Mouse (Mus musculus) right cerebral cortex, postnatal 10 days (tissue): ENCODE measurements around the gene Cel.

Source experiments
- DNase-seq, 2 experiments: peaks; one replicate each; pipeline ENCODE4 v3.0.0; 2021; ENCODE audit warnings: low spot score in 2 of 2

Gene Cel

DNA sequence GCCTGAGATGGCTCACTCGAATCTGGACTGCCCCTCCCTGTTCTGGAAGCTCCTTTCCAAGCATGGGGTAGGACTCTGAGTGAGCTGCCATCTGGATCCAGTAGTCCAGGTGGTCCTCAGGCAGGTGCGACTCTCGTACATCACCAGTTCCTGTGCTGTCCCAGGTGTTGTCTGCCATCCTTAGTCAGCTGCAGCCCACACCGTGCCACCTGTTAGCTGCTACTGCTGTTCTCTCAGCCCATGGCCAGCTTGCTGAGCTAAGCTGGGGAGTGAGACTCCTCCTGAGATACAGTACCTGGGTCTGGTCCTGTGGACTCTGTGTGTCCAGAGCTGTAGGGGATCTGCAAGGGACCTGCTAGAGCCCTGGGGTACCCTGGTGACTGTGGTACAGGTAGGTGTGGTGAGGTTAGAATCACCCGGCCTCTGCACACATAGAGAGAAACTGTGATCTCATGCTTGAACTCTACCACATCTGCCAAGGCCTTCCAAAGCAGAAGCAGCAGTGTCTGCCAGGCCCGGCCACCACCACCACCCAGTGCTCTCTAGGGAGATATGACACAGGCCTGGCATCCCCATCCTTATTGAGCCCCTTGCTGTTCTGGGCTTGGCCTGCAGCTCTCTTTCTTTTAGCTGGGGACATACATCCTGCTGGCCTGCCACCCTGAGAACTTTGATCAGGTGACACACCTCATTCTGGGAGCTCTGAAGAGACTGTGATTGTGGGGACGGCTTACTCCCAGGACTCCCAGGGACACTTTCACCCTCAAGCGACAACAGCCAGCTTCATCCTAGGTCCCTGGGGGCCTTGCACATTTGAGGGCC lies 25.0 kb downstream of the Cel start:
- no peak for DNase-seq

DNA sequence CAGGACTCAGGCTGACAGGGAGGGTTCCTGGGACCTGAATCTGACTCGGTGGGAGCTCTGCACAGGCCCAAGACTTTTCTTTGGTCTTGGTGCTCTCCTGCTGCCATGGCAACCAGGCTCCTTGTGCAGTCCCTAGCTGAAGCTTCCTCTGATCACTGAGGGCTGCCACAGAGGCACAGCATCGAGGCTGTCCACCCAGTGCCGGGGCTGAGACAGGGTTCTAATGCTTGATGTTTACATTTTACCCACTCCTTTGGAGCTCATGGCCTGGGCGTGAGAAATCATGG lies 25.6 kb downstream of the Cel start:
- peak; percentile 68 to 77 for DNase-seq

DNA sequence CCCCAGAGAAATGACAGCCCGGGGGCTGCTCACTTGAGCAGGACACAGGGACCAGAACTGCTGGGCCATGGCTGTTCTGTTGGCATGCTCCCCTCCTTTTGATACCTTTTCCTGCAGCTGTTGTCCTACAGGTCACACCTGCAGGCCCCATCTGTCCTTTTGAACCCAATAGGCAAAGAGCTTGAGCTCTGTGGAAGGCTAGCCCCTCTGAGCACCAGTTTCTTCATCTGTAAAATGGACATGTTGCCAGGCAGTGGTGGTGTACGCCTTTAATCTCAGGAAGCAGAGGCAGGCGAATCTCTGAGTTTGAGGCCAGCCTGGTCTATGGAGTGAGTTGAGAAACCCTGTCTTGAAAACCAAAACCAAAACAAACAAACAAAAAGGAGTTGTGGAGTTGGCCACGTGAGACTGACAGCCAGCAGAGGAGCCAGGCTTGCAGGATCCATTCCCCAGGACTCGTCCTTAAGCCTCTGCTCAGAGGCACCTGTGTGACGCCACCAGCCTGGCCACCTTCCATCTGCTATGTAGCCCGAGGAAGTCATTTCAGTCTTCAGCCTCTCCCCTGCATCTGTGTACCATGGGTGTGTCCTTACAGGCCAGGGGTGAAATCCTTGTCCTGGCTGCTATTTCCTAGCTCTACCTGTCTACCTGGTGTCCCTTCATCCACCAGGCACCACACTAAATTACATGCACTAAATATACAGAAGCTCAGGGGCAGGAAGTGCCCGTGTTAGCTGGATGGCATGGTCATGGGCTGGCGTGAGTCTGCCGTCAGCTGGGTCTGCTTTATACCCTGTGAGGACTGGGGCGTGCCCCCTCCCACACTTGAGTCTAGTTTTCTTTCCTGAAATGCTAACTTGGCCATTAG lies 26.2 kb downstream of the Cel start:
- DNase-seq = no peak

DNA sequence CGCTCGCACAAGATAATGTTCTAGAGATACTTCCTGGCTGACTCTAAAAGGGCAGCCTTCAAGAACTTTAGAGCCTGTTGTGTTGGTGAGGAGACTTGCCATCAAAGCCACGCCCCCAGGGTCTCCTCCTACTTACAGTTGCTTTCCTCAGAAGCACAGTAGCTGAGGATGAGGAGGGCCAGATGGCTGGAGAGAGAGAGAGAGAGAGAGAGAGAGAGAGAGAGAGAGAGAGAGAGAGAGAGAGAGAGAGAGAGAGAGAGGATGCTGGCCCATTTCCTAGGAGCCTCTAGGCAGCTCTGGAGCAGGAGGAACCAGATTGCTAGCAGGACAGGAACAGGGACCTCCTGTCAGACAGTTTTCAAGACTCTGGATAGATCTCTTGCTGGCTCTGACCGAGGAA lies 27.0 kb downstream of the Cel start:
- no peak for DNase-seq

GRCm38 (mm10) chr2:28535650-28536049 lies 27.6 kb downstream of the Cel start:
- DNase-seq = peak; percentile 78 to 83

DNA sequence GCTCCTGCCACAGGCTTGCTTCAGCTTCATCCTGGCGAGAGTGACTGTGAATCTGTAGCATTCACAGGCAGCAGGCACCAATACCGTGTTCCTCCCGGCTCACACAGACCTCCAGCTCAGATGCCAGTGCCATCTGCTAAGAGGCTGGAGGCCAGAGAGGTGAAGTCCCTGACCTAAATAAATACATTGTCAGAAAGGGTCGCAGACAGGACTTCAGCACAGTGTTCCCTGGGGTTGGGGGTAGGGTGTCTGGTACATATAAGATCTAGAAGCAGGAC lies 28.0 kb downstream of the Cel start:
- peak in 1 of 2 experiments; percentile 41 for DNase-seq

- DNase-seq = peak; percentile 57 to 68
Measured at GRCm38 (mm10) chr2:28534436-28535262, 28.6 kb downstream of the Cel start.

DNA sequence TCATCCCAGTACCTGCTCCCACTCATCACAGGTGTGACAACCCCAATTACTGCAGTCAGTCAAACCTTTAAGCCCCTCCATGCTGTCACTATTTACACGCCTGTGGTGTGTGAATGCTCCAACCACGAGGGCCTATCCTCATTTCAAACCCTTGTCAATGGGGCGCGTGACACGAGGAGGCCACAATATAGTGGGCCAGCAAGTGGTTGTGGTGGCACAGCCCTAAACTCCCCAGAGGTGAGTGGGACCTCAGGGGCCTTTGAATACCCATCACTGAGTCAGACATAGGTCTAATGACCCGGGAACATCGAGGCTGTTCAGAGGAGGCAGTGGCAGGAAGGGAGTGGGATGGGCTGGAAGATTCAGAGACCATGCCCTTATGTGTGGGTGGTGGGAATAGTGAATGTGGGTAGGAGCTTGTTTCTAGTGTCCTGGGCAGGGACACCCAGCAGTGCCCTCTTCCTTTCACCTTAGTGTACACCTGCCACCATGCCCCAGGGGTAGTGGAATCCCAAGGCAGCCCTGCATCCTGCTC lies 29.2 kb downstream of the Cel start:
- peak in 1 of 2 experiments; percentile 31 for DNase-seq

GRCm38 (mm10) chr2:28532938-28533771 lies 30.0 kb downstream of the Cel start:
- peak; percentile 90 to 93 for DNase-seq

DNA sequence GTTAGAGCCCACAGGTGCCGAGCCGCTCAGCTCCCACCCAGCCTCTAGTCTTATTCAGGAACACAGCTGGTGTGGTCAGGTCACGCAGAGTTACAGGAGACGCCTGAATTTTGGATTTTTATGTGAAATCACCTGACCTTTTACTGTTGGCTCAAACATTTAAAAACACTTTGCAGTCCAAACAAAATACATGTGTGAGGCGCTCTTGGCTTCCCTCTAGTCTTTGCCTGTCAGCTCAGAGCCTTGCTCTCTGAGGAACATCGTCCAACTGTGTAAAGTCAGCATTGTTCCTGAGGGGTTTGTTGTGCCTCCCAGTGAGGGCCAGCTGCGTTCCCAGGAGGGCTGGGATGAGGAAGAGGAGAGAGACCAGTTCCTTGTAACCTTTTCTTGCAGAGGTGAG lies 32.9 kb downstream of the Cel start:
- DNase-seq = no peak

DNA sequence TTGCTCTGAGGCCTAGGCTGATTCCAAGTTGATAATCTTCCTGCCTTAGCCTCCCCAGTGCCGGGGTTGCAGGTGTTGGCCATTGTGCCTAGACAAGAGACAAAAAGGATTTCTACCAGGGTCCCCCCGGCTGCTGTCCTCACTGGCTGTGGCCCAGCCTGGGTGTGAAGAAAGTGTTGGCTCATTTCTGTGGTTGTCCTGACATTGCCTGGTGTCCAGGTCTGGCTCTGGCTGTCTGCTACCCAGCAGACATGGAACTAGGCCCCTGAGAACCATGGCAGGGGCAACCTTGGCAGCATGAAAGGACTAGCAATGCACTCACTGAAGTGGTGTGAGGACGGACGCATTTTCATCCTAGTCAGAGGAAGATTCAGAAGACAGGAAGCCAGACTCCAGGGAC lies 33.3 kb downstream of the Cel start:
- DNase-seq = no peak

GRCm38 (mm10) chr2:28528354-28528730 lies 34.9 kb downstream of the Cel start:
- no peak for DNase-seq

GRCm38 (mm10) chr2:28527436-28528353 lies 35.5 kb downstream of the Cel start:
- no peak for DNase-seq

GRCm38 (mm10) chr2:28525943-28526876 lies 37.0 kb downstream of the Cel start:
- peak in 1 of 2 experiments; percentile 55 for DNase-seq

GRCm38 (mm10) chr2:28525219-28525942 lies 37.8 kb downstream of the Cel start:
- peak in 1 of 2 experiments; percentile 65 for DNase-seq

DNA sequence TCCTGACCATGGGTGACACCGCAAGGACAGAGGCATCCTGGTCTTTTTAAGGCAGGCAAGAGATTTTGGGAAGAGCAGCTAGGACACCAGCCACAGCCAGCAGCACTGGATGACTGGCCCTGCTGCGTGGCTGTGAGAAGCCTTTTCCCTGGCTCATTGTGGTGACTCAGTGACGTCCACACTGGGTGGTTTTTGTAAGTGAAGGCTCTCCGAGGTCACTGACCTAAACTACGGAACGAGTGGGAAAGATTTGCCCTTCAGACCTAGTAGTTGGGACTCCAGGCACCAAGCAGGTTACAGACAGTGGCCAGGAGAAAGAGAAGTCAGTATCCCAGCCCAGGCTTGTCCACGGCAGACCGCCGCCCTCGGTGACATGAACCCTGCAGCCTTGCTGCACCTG lies 38.8 kb downstream of the Cel start:
- peak in 1 of 2 experiments; percentile 21 for DNase-seq

DNA sequence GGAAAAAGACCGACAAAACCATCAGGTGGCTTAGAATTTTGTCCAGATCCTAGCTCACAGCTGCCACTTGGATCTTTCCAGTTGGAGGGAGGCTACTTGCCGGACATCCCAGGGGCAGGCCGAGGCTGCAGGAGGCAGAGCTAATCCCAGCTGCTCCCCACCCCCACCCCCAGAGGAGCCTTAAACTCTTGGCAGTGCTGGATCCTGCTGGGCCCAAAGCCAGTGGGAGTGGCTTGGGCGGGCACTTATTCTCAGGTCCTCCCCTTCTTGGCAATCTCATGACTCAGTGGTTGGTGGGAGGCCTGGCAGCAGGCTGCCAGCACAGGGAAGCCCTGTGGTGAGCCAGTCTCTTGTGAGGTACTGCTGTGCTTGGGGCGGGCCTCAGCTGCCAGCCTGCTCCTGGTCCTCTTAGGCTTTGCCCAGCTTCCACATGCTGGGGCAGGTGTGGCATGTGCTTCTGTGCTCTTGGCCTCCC lies 39.5 kb downstream of the Cel start:
- DNase-seq = peak; percentile 93 to 94

DNA sequence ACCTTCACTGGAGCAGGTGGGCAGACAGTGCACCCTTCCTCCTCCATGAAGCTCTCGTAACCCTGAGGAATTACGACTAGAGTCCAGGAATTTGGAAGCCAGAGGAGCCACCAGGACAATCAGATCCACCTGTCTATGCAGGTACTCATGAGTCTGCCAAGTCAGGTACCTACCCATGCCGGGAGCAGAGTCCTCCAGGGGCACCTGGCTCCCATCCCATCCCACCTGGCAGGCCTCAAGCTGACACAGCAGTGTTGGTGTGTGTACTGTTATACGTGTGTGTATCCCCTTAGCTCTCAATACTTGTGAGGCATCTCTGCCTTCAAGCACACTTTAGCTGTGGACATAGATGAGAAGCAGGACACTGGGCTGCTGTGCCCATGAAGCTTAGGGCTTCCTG lies 41.0 kb downstream of the Cel start:
- peak; percentile 29 to 48 for DNase-seq
